Mouse (Mus musculus) embryonic facial prominence, embryonic 10.5 days (tissue): ENCODE results near the gene A430033K04Rik. TPM values are rescaled to one million over a fixed set of nuclear protein-coding genes. Genes with fewer than 3 reads are reported as not detected.

Experiments used
- DNase-seq: peaks from one replicate; pipeline ENCODE4 v3.0.0-alpha.2; 2017; ENCODE audit warnings: low spot score
- H3K27ac ChIP-seq: fragments of 300-500 bp; sonication (generic); replicated peaks from 2 replicates; pipeline ENCODE4 v1.5.1; 2016; ENCODE audit warnings: mild to moderate bottlenecking
- H3K27me3 ChIP-seq: fragments of 300-500 bp; sonication (generic); replicated peaks from 2 replicates; pipeline ENCODE4 v1.6.1; 2016; ENCODE audit warnings: low read depth, mild to moderate bottlenecking; ENCODE audit not compliant: poor library complexity, severe bottlenecking
- H3K36me3 ChIP-seq: fragments of 300-500 bp; sonication (generic); replicated peaks from 2 replicates; pipeline ENCODE4 v1.6.1; 2016; ENCODE audit warnings: mild to moderate bottlenecking, moderate library complexity
- H3K4me1 ChIP-seq: fragments of 300-500 bp; sonication (generic); 2 replicates; pipeline ENCODE4 v1.6.1; 2016
- H3K4me3 ChIP-seq: fragments of 300-500 bp; sonication (generic); 2 replicates; pipeline ENCODE4 v1.5.1; 2016; ENCODE audit warnings: mild to moderate bottlenecking, moderate library complexity
- H3K9me3 ChIP-seq: fragments of 300-500 bp; sonication (generic); 2 replicates; pipeline ENCODE4 v1.6.1; 2016; ENCODE audit warnings: mild to moderate bottlenecking
- WGBS: fragments of 180-500 bp; shearing (Covaris S2); methylation state at CpG from one replicate; pipeline ENCODE4 v1.1.7; 2016; 5-methylcytosine and 5-hydroxymethylcytosine counted together
- polyA plus RNA-seq: library from polyadenylated mRNA; unstranded; fragments of >200 nt; fragmentation: Nextera tagmentation; extraction: Ambion mirVana; gene quantifications from 2 replicates; pipeline ENCODE4 v1.2.1, GENCODE M21; 2016

The A430033K04Rik gene
- polyA plus RNA-seq = 9.8 and 10.4 TPM in 2 replicates

DNA sequence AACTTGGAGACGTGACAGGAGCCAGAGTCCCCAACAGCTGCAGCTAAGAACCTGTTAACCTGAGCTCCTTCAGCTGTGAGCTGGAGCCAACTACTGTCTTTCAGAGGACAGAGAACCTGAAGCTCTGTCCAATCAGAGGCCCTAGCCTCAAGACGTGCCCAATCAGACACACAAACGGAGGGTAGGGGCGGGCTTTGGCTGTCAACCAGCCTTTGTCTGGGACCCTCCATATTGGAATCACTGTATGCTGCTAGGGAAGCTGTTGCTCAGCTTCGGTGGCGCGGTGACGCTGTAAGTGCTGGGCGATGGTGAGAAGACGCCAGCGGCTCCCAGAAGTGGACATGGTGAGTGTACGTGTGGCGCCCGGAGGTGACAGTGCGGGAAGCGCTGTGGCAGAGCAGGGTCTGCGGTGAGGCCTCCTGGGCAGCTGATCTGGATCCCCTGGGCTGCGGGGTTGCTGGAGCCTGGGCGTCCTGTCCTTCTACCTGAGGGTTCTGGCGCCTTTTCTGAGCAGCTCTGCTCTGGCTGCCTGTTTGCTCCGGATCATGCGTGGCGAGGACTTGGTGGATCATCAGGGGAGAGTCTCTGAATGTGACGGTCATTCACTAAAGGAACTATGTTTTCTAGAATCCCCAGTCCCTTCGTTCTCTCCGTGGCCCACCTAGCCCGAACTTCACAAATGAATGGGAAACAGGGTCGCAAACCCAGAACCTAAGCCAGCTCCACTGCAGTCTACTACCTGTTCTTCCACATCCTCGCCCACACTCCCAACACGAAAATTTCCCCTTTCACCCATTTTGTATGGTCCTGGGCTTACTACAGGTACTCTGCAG is at the start of gene A430033K04Rik:
A430033K04Rik (plus strand) TSS at position 215 of the 833 bp plus-strand sequence.
- Histone ChIP-seq H3K4me1 (peaks cover 20% of the 10 kb centered on the region), H3K4me3 (peak within 1 kb of the TSS; percentile 87), H3K27me3 (no peaks in the 10 kb centered on the region), H3K9me3 (0 out of 2 replicates have a peak, but pooled peaks cover 1% of the 10 kb centered on the region), H3K36me3 (peaks cover 6% of the 10 kb centered on the region), H3K27ac (peak within 1 kb of the TSS; percentile 90)
- peak; percentile 92 for DNase-seq
- under 1% methylated on average over 30 of the region's 30 CpGs for WGBS

DNA sequence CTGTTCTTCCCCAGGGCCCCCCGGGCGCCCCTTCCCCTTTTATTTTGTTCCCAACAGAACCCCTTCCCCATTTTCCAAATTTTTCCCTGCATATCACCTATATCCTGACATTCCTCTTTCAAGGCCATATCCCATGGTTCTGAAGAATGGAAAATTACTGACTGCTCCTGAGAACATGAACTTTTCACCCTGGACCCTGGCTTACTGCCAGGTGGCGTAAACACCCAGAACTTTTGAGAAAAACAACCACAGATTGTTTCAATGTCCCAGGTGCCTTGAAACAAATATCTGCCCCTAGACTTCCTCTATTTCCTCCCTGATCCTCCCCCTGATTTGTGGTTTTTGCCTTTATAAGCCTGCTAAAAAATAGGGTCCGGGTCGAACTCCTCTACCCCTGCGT is 35.3 kb upstream of the A430033K04Rik start:
- no peak overlapping the region for H3K4me3 ChIP-seq
- DNase-seq = no peak
- no peaks in the 10 kb centered on the region for H3K4me1 ChIP-seq
- H3K9me3 ChIP-seq = peaks cover 26% of the 10 kb centered on the region
- no peaks in the 10 kb centered on the region for H3K36me3 ChIP-seq
- H3K27ac ChIP-seq = no peak overlapping the region
- WGBS = 93% methylated on average over 6 of the region's 6 CpGs
- H3K27me3 ChIP-seq = no peaks in the 10 kb centered on the region

DNA sequence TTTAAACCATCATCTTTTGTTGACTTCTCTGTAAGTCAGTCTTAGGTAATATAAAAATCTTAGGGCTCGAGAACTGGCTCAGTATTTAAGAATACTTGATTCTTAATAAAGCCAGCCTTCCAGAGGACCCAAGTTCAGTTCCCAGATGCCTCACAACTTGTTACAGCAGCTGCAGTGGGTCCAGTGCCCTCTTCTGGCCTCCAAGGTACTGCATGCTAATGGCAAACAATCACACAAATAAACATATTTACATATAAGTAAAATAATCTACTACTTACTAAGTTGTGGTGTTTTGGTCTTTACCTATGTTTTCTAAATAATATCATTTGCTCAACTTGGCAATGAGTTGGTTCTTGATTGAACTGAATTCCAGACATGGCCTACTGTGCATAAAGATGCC is 4.3 kb upstream of the A430033K04Rik start:
- Histone ChIP-seq H3K27ac (no peak overlapping the region), H3K36me3 (peaks cover 51% of the 10 kb centered on the region), H3K9me3 (peaks cover 40% of the 10 kb centered on the region), H3K4me1 (peaks cover 5% of the 10 kb centered on the region), H3K27me3 (no peaks in the 10 kb centered on the region), H3K4me3 (peak overlapping the region; percentile 92)
- 93% methylated on average over 1 of the region's 1 CpGs for WGBS
- DNase-seq = no peak

DNA sequence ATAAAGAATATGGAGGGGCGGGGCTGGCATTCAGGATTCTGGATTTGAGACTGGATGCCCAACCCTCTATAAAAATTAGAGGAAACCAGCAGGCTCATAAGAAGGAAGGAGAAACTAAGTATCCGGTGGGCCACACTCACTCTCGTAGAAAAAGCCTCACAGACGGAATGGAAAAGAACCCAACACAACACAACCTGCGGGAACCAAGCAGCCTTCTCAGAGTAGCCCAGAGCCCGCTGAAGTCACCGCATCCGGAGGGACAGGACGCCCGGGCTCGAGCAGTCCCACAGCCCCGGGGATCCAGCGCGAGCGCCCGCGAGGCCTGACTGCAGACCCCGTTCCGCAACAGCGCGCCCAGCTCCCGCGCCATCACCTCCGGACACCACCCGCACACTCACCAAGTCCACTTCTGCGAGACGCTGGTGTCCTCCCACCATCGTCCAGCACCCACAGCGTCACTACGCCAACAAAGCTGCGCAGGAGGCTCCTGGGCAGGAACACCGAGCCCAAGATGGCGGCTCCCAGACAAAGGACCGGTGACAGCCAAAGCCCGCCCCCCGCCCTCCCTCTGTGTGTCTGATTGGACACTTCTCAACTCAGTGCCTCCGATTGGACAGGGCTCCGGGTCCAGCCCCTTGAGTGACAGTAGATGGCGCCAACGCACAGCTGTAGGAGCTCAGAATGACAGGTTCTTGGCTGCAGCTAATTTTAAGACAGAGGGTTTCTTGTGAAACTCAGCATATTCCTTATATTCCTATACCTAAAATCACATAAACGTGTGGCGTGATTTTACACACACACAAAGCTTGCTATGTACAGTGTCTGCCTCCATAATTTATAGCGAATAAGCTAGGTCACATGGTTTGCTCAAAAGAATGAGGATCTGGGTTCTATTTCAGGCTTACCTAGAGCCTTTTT is 3.2 kb upstream of the A430033K04Rik start, which contains the start of gene Zfp68:
Zfp68 (minus strand) TSS at position 551 of the 918 bp plus-strand sequence.
- Histone ChIP-seq H3K4me3 (peak within 1 kb of the TSS; percentile 92), H3K4me1 (peaks cover 15% of the 10 kb centered on the region), H3K27ac (peak within 1 kb of the TSS; percentile 99), H3K36me3 (peaks cover 40% of the 10 kb centered on the region), H3K9me3 (peaks cover 29% of the 10 kb centered on the region), H3K27me3 (no peaks in the 10 kb centered on the region)
- WGBS = under 1% methylated on average over 43 of the region's 43 CpGs
- peak; percentile 98 for DNase-seq

DNA sequence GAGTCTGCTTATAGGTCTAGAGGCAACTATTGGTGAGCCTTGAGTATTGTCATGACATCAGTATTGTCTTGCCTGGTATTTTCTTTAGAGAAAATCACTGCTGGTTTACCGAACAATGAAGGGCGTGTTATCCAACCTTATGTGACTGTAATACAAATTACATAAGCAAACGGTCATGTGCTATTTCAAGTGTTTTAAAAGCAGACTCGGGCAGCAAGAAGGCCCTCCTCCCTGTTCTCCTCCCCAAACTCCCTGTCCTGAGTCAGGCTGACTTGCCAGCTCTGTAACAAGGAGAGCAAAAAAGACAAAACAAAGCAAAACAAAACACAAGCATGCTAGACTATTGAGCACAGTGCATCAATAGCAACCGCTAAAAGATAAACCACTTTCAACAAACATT is 1.8 kb upstream of the A430033K04Rik start:
- Histone ChIP-seq H3K4me1 (peaks cover 20% of the 10 kb centered on the region), H3K27ac (no peak overlapping the region), H3K4me3 (no peak overlapping the region), H3K9me3 (peaks cover 18% of the 10 kb centered on the region), H3K36me3 (peaks cover 26% of the 10 kb centered on the region), H3K27me3 (no peaks in the 10 kb centered on the region)
- DNase-seq = no peak
- WGBS = 86% methylated on average over 5 of the region's 5 CpGs

DNA sequence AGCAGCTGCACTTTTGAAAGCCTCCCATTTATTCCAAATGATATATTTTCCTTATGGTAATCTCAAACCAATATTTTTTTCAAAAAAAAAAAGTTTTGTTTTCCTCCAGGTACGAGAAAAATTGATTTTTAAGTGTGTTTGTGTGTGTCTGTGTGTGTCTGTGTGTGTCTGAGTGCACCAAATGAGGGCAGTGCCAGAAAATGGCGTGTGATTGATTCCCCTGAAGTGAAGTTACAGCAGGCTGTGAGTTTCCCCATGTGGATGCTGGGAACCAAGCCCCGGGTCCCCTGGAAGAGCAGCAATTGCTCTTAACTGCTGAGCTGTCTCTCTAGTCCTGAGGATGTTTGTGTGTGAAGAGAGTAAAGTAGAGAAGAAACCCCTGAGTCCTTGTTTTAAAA is 818 bp downstream of the A430033K04Rik start:
- DNase-seq = no peak
- no peaks in the 10 kb centered on the region for H3K27me3 ChIP-seq
- 19% methylated on average over 3 of the region's 3 CpGs for WGBS

DNA sequence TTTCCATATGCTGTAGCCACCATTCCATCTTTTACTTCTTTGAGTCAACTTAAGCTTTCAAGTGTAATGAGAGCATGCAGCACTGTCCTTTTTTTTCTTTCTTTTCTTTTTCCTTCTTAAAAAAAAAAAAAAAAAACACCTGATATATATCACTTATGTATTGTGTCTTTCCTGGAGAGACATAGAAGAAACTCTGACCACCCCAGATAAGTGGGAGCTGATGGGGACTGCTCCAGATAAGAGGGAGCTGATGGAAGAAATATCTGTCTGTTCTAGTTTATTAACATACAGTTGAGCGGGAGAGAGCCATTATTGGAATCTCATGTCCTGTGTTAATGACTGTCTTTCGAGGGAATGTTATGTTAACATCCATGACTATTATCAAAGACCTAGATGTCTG is 13.8 kb downstream of the A430033K04Rik start:
- no peak for DNase-seq
- 95% methylated on average over 2 of the region's 2 CpGs for WGBS
- peaks cover 62% of the 10 kb centered on the region for H3K36me3 ChIP-seq

More for the DNA sequence above, 818 bp downstream of the A430033K04Rik start:
- H3K4me1 ChIP-seq = peaks cover 19% of the 10 kb centered on the region
- peak overlapping the region; percentile 87 for H3K4me3 ChIP-seq
- no peaks in the 10 kb centered on the region for H3K9me3 ChIP-seq
- no peaks in the 10 kb centered on the region; the same call in 1 of the 2 replicates for H3K36me3 ChIP-seq
- peak overlapping the region; percentile 90 for H3K27ac ChIP-seq

DNA sequence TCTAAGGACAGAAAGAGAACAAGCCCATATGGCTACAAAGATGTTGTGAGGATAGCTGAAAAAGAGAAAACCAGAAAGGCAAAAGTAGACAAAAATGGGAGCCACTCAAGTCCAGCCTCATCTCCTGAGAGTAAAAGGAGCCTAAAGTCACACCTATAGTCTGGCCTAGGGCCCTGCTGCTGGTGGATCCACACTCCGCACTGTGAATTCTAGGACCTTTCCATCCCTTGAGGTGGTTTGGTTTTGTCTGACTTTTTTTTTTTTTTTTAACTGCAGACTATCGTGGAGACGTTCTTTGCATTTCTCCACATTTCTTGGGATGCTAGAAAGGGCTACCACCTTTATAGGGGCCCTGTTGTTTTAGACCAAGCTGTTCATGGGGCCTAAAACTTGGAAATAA is 18.4 kb downstream of the A430033K04Rik start:
- Histone ChIP-seq H3K27me3 (no peaks in the 10 kb centered on the region), H3K27ac (no peak overlapping the region), H3K4me1 (no peaks in the 10 kb centered on the region), H3K9me3 (no peaks in the 10 kb centered on the region), H3K36me3 (peaks cover 88% of the 10 kb centered on the region), H3K4me3 (no peak overlapping the region)
- WGBS = 94% methylated on average over 3 of the region's 3 CpGs
- no peak for DNase-seq

More for the DNA sequence above, 13.8 kb downstream of the A430033K04Rik start:
- Histone ChIP-seq H3K4me3 (no peak overlapping the region), H3K27me3 (no peaks in the 10 kb centered on the region), H3K9me3 (no peaks in the 10 kb centered on the region), H3K27ac (no peak overlapping the region), H3K4me1 (no peaks in the 10 kb centered on the region)

DNA sequence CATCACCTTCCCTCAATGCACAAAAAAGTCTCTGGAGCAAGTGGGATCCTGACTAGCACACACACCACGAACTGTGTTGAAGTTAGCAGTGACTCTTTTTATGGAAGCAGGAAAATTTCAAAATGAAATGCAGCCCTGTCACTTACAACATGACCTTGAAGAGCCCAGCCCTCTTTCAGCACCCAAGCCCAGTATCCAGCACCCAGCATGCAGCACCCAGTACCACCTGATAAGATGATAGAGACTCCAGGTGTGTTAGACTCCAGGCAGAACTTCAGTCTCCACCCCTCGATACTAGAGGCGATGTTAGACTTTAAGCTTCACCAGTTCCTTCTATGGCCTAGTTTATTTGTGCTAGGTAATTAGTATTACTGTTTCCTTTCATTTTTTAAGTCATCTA is 19.1 kb downstream of the A430033K04Rik start:
- Histone ChIP-seq H3K27me3 (no peaks in the 10 kb centered on the region), H3K4me1 (no peaks in the 10 kb centered on the region), H3K27ac (no peak overlapping the region), H3K36me3 (peaks cover 88% of the 10 kb centered on the region), H3K9me3 (no peaks in the 10 kb centered on the region), H3K4me3 (no peak overlapping the region)
- DNase-seq = no peak
- WGBS = 96% methylated on average over 3 of the region's 3 CpGs

DNA sequence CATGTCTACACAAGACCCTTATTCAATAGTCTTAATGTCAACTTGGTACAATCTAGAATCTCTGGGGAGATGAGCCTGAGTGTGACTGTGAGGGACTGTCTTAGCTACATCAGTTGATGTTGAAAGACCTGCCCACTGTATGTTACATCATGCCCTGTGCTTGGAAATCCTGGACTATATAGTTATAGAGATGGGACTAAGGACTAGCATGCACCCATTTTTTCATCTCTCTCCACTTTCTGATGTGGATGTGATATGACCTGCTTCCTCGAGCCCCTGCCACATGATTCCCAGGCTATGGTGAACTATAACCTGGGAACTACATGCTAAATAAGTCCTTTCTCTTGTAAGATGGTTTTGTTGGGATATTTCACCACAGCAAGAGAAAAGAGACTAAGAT is 30.3 kb downstream of the A430033K04Rik start:
- Histone ChIP-seq H3K27me3 (no peaks in the 10 kb centered on the region), H3K27ac (no peak overlapping the region), H3K9me3 (no peaks in the 10 kb centered on the region), H3K36me3 (peaks cover 28% of the 10 kb centered on the region), H3K4me3 (no peak overlapping the region), H3K4me1 (no peaks in the 10 kb centered on the region)
- no peak for DNase-seq
- WGBS = 83% methylated on average over 1 of the region's 1 CpGs

DNA sequence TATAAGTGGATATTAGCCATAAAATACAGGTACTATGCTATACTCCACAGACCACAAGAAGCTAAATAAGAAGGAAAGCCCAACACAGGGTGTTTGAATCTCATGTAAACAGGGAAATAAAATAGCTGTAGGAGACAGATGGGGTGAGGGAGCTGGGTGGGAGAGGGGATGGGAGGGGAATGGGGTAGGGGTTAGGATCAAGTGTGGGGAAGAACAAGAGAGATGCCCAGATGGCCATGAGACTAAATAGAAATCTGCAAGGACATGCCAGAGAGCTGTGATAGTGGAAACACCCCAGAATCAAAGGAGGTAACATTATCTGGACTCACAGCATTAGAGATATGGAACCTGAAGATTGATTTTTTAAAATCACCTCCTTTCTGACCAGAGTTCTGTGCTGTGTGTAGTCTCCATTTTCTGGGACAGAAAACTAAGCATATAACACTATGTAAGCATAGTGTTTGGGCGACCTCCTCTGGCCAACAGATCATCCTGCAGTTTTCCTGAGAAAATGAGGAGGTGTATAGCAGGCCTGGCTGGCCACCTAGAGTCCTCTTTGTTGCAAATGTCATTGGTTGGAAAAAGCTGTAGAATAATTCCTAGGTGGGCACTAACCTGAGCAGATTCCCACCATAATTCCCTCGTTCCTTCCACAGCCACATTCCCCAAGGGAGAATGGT is 34.0 kb downstream of the A430033K04Rik start:
- DNase-seq = peak; percentile 43
- Histone ChIP-seq H3K9me3 (no peaks in the 10 kb centered on the region), H3K36me3 (peaks cover under 1% of the 10 kb centered on the region; the same call in 1 of the 2 replicates), H3K27me3 (no peaks in the 10 kb centered on the region), H3K27ac (no peak overlapping the region), H3K4me3 (no peak overlapping the region), H3K4me1 (no peaks in the 10 kb centered on the region)
- WGBS = 15% methylated on average over 2 of the region's 2 CpGs

DNA sequence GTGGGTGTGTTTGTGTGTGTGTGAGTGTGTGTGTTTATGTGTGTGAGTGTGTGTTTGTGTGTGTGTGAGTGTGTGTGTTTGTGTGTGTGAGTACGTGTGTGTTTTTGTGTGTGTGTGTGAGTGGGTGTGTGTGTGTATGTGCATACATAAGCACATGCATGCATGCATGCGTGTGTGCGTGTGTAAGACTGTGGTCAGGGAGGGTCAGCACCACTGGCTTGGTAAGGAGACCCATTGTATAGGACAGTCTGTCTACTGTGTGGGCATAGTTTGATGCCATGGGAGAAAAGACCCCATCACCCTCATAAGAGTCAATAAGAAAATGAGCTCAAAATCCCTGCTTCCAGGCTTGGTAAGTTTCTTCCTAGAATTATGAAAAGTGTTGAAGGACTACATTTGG is 34.7 kb downstream of the A430033K04Rik start:
- H3K4me3 ChIP-seq = no peak overlapping the region
- H3K36me3 ChIP-seq = no peaks in the 10 kb centered on the region
- H3K4me1 ChIP-seq = no peaks in the 10 kb centered on the region
- 92% methylated on average over 3 of the region's 3 CpGs for WGBS
- no peak for DNase-seq
- H3K27me3 ChIP-seq = no peaks in the 10 kb centered on the region
- no peaks in the 10 kb centered on the region for H3K9me3 ChIP-seq
- no peak overlapping the region for H3K27ac ChIP-seq
